Mouse (Mus musculus) lung, postnatal 0 days (tissue): ENCODE measurements at regions not wholly inside any gene's neighbourhood (a gene's known extent, or its start where the extent isn't known, plus 50 kb on each side); places are given as distances from the start of the nearest gene placed in this dataset.

Source experiments
- CTCF ChIP-seq: IDR thresholded peaks from 2 replicates; pipeline ENCODE4 v1.5.1; 2016; ENCODE audit warnings: antibody characterized with exemption, mild to moderate bottlenecking
- EP300 ChIP-seq: IDR thresholded peaks from 2 replicates; pipeline ENCODE4 v1.6.1; 2016; ENCODE audit warnings: antibody characterized with exemption, mild to moderate bottlenecking, control low read depth

DNA sequence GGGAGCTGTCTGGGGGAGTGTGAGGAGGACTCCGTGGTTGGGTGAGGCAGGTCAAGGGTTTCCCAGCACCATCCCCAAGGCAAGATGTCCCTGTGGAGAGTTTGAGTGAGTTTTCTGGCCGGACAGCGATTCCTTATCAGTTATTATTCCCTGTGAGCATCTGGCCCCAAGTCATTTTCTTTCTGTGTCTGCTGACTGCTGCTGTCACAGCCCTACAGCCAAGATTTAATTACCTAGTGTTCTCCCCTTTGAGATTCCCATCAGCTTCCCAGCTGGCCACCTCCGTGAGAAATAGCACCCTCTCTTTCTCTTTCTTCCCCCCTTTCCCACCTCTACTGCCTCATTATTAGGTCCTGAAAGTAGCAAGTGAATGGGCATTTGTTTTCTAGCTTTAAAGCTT is 88.4 kb downstream of the Cmpk2 start:
- no peak for TF ChIP-seq CTCF
- no peak for TF ChIP-seq EP300
